Mouse (Mus musculus): ENCODE results near the gene Phb2.

GRCm38 (mm10) chr6:124712918-124713317, 782 bp downstream of the Phb2 start:
- no peak for TF ChIP-seq POLR2A (IDR thresholded peaks at IDR 0.05; ENCODE audit: borderline replicate concordance, low read depth, low read length)
- no peak for TF ChIP-seq CTCF (IDR thresholded peaks at IDR 0.05; ENCODE audit: low read depth, low read length)
